Mouse (Mus musculus) embryonic facial prominence, embryonic 15.5 days (tissue): ENCODE data around the gene Ppp1r36. TPM values are rescaled to one million over a fixed set of nuclear protein-coding genes. Genes with fewer than 3 reads are reported as not detected.
"Not testable (repeated sequence)": the region's sequence is repeated elsewhere in the genome, so short reads cannot be mapped to it uniquely, and the experiment has no call there.

Experiments used
- ATAC-seq: fragments of 200-750 bp; cut with Nextera tagmentation; 2 replicates; pipeline ENCODE4 v1.8.0; 2017; ENCODE audit warnings: low read depth, moderate TSS enrichment; ENCODE audit not compliant: insufficient number of reproducible peaks, low FRiP score, low TSS enrichment
- H3K27ac ChIP-seq: fragments of 300-500 bp; sonication (generic); replicated peaks from 2 replicates; pipeline ENCODE4 v1.5.1; 2015; ENCODE audit warnings: mild to moderate bottlenecking, inconsistent platforms
- H3K27me3 ChIP-seq: fragments of 300-500 bp; sonication (generic); 2 replicates; pipeline ENCODE4 v1.6.1; 2015; ENCODE audit warnings: inconsistent platforms
- H3K36me3 ChIP-seq: fragments of 300-500 bp; sonication (generic); 2 replicates; pipeline ENCODE4 v1.6.1; 2015; ENCODE audit warnings: mild to moderate bottlenecking, inconsistent platforms
- H3K4me1 ChIP-seq: fragments of 300-500 bp; sonication (generic); 2 replicates; pipeline ENCODE4 v1.6.1; 2015; ENCODE audit warnings: inconsistent platforms
- H3K4me2 ChIP-seq: fragments of 300-500 bp; sonication (generic); replicated peaks from 2 replicates; pipeline ENCODE4 v1.6.1; 2015; ENCODE audit warnings: mild to moderate bottlenecking, inconsistent platforms
- H3K4me3 ChIP-seq: fragments of 300-500 bp; sonication (generic); replicated peaks from 2 replicates; pipeline ENCODE4 v1.5.1; 2015; ENCODE audit warnings: mild to moderate bottlenecking, inconsistent platforms
- H3K9ac ChIP-seq: fragments of 300-500 bp; sonication (generic); 2 replicates; pipeline ENCODE4 v1.6.1; 2015; ENCODE audit warnings: inconsistent platforms
- H3K9me3 ChIP-seq: fragments of 300-500 bp; sonication (generic); replicated peaks from 2 replicates; pipeline ENCODE4 v1.6.1; 2016; ENCODE audit warnings: inconsistent platforms
- WGBS: fragments of 180-500 bp; shearing (Covaris S2); methylation state at CpG from one replicate; pipeline ENCODE4 v1.1.7; 2015; 5-methylcytosine and 5-hydroxymethylcytosine counted together
- polyA plus RNA-seq: library from polyadenylated mRNA; unstranded; fragments of >200 nt; fragmentation: Nextera tagmentation; extraction: Ambion mirVana; gene quantifications from 2 replicates; pipeline ENCODE4 v1.2.1, GENCODE M21; 2015

Ppp1r36 gene
- polyA plus RNA-seq, 1 experiment from 2014 or later, result 15.0 TPM

- H3K9me3 ChIP-seq, result no peaks in the 10 kb centered on the region
- no peak overlapping the region for H3K9ac ChIP-seq
- no peaks in the 10 kb centered on the region for H3K36me3 ChIP-seq
- H3K27ac ChIP-seq, result no peak overlapping the region
- no peak for ATAC-seq
- no peak overlapping the region for H3K4me2 ChIP-seq
- H3K4me1 ChIP-seq, result no peaks in the 10 kb centered on the region
- 52% methylated on average over 5 of the region's 5 CpGs for WGBS
- no peak overlapping the region for H3K4me3 ChIP-seq
- no peaks in the 10 kb centered on the region for H3K27me3 ChIP-seq
Measured at GRCm38 (mm10) chr12:76427546-76427945, 10.2 kb downstream of the Ppp1r36 start.

- WGBS, result 54% methylated on average over 5 of the region's 5 CpGs
- no peaks in the 10 kb centered on the region for H3K9me3 ChIP-seq
- 0 out of 2 replicates have a peak, but pooled peaks cover 6% of the 10 kb centered on the region for H3K4me1 ChIP-seq
- no peaks in the 10 kb centered on the region for H3K36me3 ChIP-seq
- ATAC-seq, result no peak
- no peak overlapping the region for H3K4me2 ChIP-seq
- 0 out of 2 replicates have a peak, but pooled peaks cover 3% of the 10 kb centered on the region for H3K27me3 ChIP-seq
- no peak overlapping the region for H3K9ac ChIP-seq
- H3K27ac ChIP-seq, result no peak overlapping the region
- H3K4me3 ChIP-seq, result no peak overlapping the region
Measured at GRCm38 (mm10) chr12:76430879-76431406, 13.6 kb downstream of the Ppp1r36 start.

- no peaks in the 10 kb centered on the region for H3K36me3 ChIP-seq
- H3K27ac ChIP-seq, result no peak overlapping the region
- H3K4me1 ChIP-seq, result 0 out of 2 replicates have a peak, but pooled peaks cover 6% of the 10 kb centered on the region
- H3K4me3 ChIP-seq, result no peak overlapping the region
- H3K27me3 ChIP-seq, result 0 out of 2 replicates have a peak, but pooled peaks cover 3% of the 10 kb centered on the region
- no peak for ATAC-seq
- no peak overlapping the region for H3K4me2 ChIP-seq
- no peaks in the 10 kb centered on the region for H3K9me3 ChIP-seq
- 83% methylated on average over 6 of the region's 6 CpGs for WGBS
- no peak overlapping the region for H3K9ac ChIP-seq
Measured at GRCm38 (mm10) chr12:76431431-76431830, 14.1 kb downstream of the Ppp1r36 start.

DNA sequence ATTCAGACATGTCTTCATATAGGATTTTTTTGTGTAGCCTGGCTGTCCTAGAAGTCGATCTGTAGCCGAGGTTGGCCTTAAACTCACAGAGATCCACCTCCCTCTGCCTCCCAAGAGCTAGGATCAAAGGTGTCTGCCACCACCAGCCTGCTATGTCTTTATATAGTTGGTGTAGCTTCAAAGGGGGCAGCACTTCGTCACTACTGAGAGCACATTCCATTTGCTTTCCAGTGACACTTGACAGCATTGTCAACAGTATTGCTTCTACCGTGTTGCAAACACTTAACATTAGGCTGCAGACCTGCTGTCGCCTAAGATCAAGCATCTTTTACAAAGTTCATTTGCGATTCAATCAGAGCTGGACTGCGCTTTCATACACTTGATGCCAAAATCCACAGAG, 16.8 kb downstream of the Ppp1r36 start:
- Histone ChIP-seq H3K27me3 (0 out of 2 replicates have a peak, but pooled peaks cover 3% of the 10 kb centered on the region), H3K27ac (no peak overlapping the region), H3K9ac (no peak overlapping the region), H3K4me2 (no peak overlapping the region), H3K4me1 (0 out of 2 replicates have a peak, but pooled peaks cover 6% of the 10 kb centered on the region), H3K36me3 (no peaks in the 10 kb centered on the region), H3K4me3 (no peak overlapping the region), H3K9me3 (no peaks in the 10 kb centered on the region)
- no peak for ATAC-seq
- 44% methylated on average over 7 of the region's 7 CpGs for WGBS

DNA sequence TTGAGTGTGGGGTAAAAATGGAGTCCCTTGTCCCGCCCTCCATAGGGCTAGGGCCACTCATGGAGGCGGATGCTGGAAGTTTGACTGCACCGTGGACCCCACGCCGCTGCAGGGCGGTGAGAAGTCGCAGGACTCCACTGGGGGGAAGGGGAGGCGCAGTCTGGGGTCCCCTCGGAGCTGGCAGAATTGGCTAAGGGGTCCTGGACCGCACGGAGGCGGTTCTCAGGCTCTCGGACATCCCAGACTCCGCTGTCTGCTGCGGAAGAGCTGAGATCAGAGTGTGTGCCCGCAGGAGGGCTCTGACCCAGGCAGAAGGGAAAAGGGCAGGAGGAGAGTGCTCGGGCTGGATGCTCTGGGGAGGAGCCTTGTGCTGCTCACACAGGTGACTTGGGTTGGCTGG, 17.7 kb downstream of the Ppp1r36 start:
- H3K4me1 ChIP-seq, result 0 out of 2 replicates have a peak, but pooled peaks cover 6% of the 10 kb centered on the region
- ATAC-seq, result no peak

DNA sequence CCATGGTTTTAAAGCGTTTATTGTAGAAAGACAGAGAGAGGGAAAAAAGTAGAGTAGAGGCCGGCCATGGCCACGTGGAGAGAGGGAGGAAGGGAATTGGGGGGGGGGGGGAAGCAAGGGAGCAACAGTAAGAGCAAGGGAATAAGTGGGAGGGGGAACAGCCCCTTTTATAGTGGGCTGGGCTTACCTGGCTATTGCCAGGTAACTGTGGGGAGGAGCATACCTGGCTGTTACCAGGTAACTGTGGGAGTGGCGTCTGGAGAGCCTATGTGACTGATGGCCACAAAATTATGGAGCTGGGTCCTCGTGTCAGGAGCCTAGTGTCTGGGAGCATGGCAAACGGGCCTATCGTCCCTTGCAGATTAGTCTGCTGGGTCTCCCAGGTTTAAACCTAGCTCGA, 18.2 kb downstream of the Ppp1r36 start:
- no peak overlapping the region for H3K27ac ChIP-seq
- 0 out of 2 replicates have a peak overlapping the region, but pooled peaks have one; percentile 13 for H3K9ac ChIP-seq
- WGBS, result 33% methylated on average over 8 of the region's 8 CpGs
- H3K4me1 ChIP-seq, result 0 out of 2 replicates have a peak, but pooled peaks cover 6% of the 10 kb centered on the region
- 0 out of 2 replicates have a peak, but pooled peaks cover 3% of the 10 kb centered on the region for H3K27me3 ChIP-seq
- no peaks in the 10 kb centered on the region for H3K9me3 ChIP-seq
- H3K4me2 ChIP-seq, result peak overlapping the region; percentile 61
- H3K36me3 ChIP-seq, result no peaks in the 10 kb centered on the region
- ATAC-seq, result no peak
- H3K4me3 ChIP-seq, result peak overlapping the region; percentile 39

More for the DNA sequence above, 17.7 kb downstream of the Ppp1r36 start:
- WGBS, result 4% methylated on average over 17 of the region's 17 CpGs
- H3K36me3 ChIP-seq, result no peaks in the 10 kb centered on the region
- H3K9ac ChIP-seq, result peak overlapping the region; percentile 13; the same call in 1 of the 2 replicates
- peak overlapping the region; percentile 39 for H3K4me3 ChIP-seq
- peak overlapping the region; percentile 61 for H3K4me2 ChIP-seq
- H3K27me3 ChIP-seq, result 0 out of 2 replicates have a peak, but pooled peaks cover 3% of the 10 kb centered on the region
- H3K27ac ChIP-seq, result no peak overlapping the region
- H3K9me3 ChIP-seq, result no peaks in the 10 kb centered on the region

- H3K4me3 ChIP-seq, H3K27ac ChIP-seq, H3K27me3 ChIP-seq, H3K9me3 ChIP-seq, H3K4me1 ChIP-seq, H3K36me3 ChIP-seq, H3K9ac ChIP-seq, ATAC-seq, H3K4me2 ChIP-seq: not testable (repeated sequence)
- WGBS, result 78% methylated on average over 6 of the region's 6 CpGs
Measured at GRCm38 (mm10) chr12:76443488-76443887, 26.1 kb downstream of the Ppp1r36 start.

DNA sequence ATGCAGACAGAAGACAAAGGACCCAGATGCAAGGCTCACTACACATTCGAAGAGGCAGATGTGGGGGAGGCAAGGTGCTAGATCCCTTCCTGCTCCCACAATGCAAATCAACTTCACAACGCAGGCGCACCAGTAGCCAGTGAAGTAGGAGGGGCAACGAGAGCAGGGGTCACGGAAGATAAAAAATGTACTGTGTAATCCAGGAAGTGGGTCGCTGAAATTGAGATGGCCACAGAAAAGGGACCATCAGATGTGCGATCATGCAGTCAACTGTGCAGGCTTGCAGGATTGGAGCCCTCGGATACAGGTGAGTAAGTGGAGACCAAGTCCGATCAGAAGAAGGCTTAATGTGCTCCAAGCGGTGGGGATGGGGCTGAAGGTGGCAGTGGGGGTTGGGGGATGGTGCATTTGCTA, 27.0 kb downstream of the Ppp1r36 start:
- Histone ChIP-seq H3K27ac (no peak overlapping the region), H3K9ac (no peak overlapping the region), H3K4me1 (no peaks in the 10 kb centered on the region), H3K4me2 (no peak overlapping the region), H3K9me3 (no peaks in the 10 kb centered on the region), H3K36me3 (no peaks in the 10 kb centered on the region), H3K27me3 (no peaks in the 10 kb centered on the region), H3K4me3 (no peak overlapping the region)
- 63% methylated on average over 10 of the region's 10 CpGs for WGBS
- no peak for ATAC-seq

GRCm38 (mm10) chr12:76444862-76445261, 27.5 kb downstream of the Ppp1r36 start:
- H3K4me1 ChIP-seq, result no peaks in the 10 kb centered on the region
- H3K36me3 ChIP-seq, result no peaks in the 10 kb centered on the region
- no peaks in the 10 kb centered on the region for H3K27me3 ChIP-seq
- H3K4me3 ChIP-seq, result no peak overlapping the region
- H3K27ac ChIP-seq, result no peak overlapping the region
- H3K9ac ChIP-seq, result no peak overlapping the region
- no peaks in the 10 kb centered on the region for H3K9me3 ChIP-seq
- no peak for ATAC-seq
- H3K4me2 ChIP-seq, result no peak overlapping the region
- 75% methylated on average over 6 of the region's 6 CpGs for WGBS

GRCm38 (mm10) chr12:76446201-76446600, 28.9 kb downstream of the Ppp1r36 start:
- Histone ChIP-seq H3K27ac (no peak overlapping the region), H3K9ac (no peak overlapping the region), H3K36me3 (no peaks in the 10 kb centered on the region), H3K9me3 (no peaks in the 10 kb centered on the region), H3K4me1 (no peaks in the 10 kb centered on the region), H3K4me3 (no peak overlapping the region), H3K27me3 (no peaks in the 10 kb centered on the region), H3K4me2 (no peak overlapping the region)
- 88% methylated on average over 11 of the region's 11 CpGs for WGBS
- no peak for ATAC-seq

DNA sequence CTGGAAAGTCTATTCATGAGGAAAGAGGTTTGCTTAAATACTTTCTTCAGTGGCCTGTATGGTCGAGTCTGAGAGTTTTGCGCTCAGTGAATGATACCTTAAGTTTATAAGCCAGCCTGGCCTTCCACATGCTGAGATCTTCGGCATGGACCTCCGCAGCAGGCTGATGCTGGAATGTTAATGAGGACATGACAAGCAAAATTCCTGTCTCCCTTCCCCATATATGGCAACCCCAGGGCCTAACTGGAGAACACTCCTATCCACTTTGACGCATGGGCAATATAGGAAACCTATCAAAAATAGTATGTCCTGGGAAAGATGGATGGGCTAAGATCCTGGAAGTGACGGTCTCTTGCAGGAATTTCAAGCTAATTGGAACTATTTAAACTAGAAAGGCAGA, 30.8 kb downstream of the Ppp1r36 start:
- no peak overlapping the region for H3K4me3 ChIP-seq
- no peak overlapping the region for H3K9ac ChIP-seq
- H3K4me2 ChIP-seq, result no peak overlapping the region
- no peaks in the 10 kb centered on the region for H3K4me1 ChIP-seq
- WGBS, result 65% methylated on average over 6 of the region's 6 CpGs
- H3K27ac ChIP-seq, result no peak overlapping the region
- H3K27me3 ChIP-seq, result no peaks in the 10 kb centered on the region
- ATAC-seq, result no peak
- no peaks in the 10 kb centered on the region for H3K36me3 ChIP-seq
- no peaks in the 10 kb centered on the region for H3K9me3 ChIP-seq

GRCm38 (mm10) chr12:76452203-76452602, 34.9 kb downstream of the Ppp1r36 start:
- Histone ChIP-seq H3K4me1 (no peaks in the 10 kb centered on the region), H3K27ac (no peak overlapping the region), H3K9ac (no peak overlapping the region), H3K36me3 (no peaks in the 10 kb centered on the region), H3K9me3 (no peaks in the 10 kb centered on the region), H3K4me3 (no peak overlapping the region), H3K4me2 (no peak overlapping the region), H3K27me3 (no peaks in the 10 kb centered on the region)
- WGBS, result 80% methylated on average over 2 of the region's 2 CpGs
- no peak for ATAC-seq
